Mouse (Mus musculus) hindbrain, embryonic 15.5 days (tissue): ENCODE data around the gene Grm7. TPM values are rescaled to one million over a fixed set of nuclear protein-coding genes. Genes with fewer than 3 reads are reported as not detected.

ENCODE experiments used
- ATAC-seq: fragments of 200-750 bp; cut with Nextera tagmentation; 2 replicates; pipeline ENCODE4 v1.8.0; 2017; ENCODE audit warnings: low read depth, moderate number of reproducible peaks, moderate TSS enrichment; ENCODE audit not compliant: low FRiP score
- H3K27ac ChIP-seq: fragments of 300-500 bp; sonication (generic); replicated peaks from 2 replicates; pipeline ENCODE4 v1.5.1; 2015; ENCODE audit warnings: mild to moderate bottlenecking, inconsistent platforms
- H3K27me3 ChIP-seq: fragments of 300-500 bp; sonication (generic); 2 replicates; pipeline ENCODE4 v1.6.1; 2015; ENCODE audit warnings: control low read depth, inconsistent platforms
- H3K36me3 ChIP-seq: fragments of 300-500 bp; sonication (generic); 2 replicates; pipeline ENCODE4 v1.6.1; 2015; ENCODE audit warnings: control low read depth, inconsistent platforms
- H3K4me1 ChIP-seq: fragments of 300-500 bp; sonication (generic); replicated peaks from 2 replicates; pipeline ENCODE4 v1.6.1; 2015; ENCODE audit warnings: control low read depth, inconsistent platforms
- H3K4me2 ChIP-seq: fragments of 300-500 bp; sonication (generic); 2 replicates; pipeline ENCODE4 v1.6.1; 2015; ENCODE audit warnings: moderate library complexity, mild to moderate bottlenecking, inconsistent platforms
- H3K4me3 ChIP-seq: fragments of 300-500 bp; sonication (generic); 2 replicates; pipeline ENCODE4 v1.5.1; 2015; ENCODE audit warnings: mild to moderate bottlenecking, inconsistent platforms
- H3K9ac ChIP-seq: fragments of 300-500 bp; sonication (generic); 2 replicates; pipeline ENCODE4 v1.6.1; 2015; ENCODE audit warnings: inconsistent platforms
- H3K9me3 ChIP-seq: fragments of 300-500 bp; sonication (generic); 2 replicates; pipeline ENCODE4 v1.6.1; 2016; ENCODE audit warnings: control low read depth, inconsistent platforms
- WGBS: fragments of 180-500 bp; shearing (Covaris S2); methylation state at CpG from one replicate; pipeline ENCODE4 v1.1.7; 2015; 5-methylcytosine and 5-hydroxymethylcytosine counted together
- polyA plus RNA-seq: library from polyadenylated mRNA; unstranded; fragments of >200 nt; fragmentation: Nextera tagmentation; extraction: Ambion mirVana; gene quantifications from 2 replicates; pipeline ENCODE4 v1.2.1, GENCODE M21; 2015

Gene Grm7
- polyA plus RNA-seq, 1 experiment from 2014 or later, result 40.2 TPM

DNA sequence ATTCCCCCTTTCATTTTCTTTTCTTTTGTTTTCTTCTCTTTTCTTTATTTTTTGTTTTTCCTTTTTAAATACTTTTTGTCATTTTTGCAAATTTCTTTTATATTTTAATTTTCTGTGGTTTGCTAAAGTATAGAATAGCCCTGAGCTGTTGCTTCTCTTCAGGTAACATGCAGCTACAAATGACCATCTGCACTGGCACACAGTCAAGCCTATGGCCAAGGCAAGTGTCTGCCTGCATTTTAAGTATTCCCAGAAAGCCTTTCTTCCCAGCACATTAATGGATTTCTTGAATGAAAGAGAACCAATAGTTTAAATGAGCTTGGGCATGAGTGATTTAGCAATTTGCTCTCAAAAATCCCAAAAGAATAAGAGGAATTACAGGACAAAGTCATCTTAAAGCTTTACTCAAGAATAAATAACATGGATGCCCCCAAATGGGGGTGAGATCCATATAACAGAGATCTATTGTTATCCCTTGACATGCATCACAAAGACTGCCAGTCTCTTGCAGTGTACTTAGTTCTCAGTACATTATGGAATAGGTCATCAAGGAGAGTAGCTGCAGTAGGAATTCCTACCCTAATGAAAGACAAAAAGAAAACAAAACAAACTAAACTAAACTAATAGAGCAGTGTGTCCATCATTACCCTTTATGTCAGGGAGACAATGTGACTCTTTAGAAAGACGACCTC is 865.5 kb downstream of the Grm7 start:
- no peaks in the 10 kb centered on the region for H3K27me3 ChIP-seq
- no peak for ATAC-seq
- WGBS, result 24% methylated on average over 1 of the region's 1 CpGs
- H3K9me3 ChIP-seq, result no peaks in the 10 kb centered on the region
- H3K36me3 ChIP-seq, result no peaks in the 10 kb centered on the region
- H3K4me2 ChIP-seq, result no peak overlapping the region
- H3K4me1 ChIP-seq, result peaks cover 7% of the 10 kb centered on the region; the same call in 1 of the 2 replicates
- no peak overlapping the region for H3K9ac ChIP-seq
- H3K27ac ChIP-seq, result no peak overlapping the region
- H3K4me3 ChIP-seq, result no peak overlapping the region

DNA sequence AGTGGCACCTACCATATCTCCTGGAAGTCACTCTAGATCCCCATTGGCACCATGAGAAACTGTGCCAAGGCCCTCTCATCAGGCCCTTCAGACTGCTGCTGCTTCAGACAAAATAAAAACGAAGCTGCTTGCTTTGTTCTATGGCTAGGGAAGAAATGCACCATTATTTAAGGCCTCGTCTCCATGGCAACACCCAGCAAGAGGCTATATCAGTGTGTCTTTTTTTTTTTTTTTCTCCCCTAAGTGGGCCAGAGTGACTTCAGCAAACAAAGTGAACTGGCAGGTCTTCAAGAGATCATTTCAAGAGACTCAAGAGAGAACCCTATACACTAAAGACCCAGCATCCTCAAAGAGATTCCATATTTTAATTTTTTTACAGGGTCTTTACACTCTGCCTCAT is 867.0 kb downstream of the Grm7 start:
- peak; percentile 51; the same call in 1 of the 2 replicates for ATAC-seq
- no peaks in the 10 kb centered on the region for H3K9me3 ChIP-seq
- no peak overlapping the region for H3K9ac ChIP-seq
- no peak overlapping the region for H3K27ac ChIP-seq
- H3K27me3 ChIP-seq, result no peaks in the 10 kb centered on the region
- 15% methylated on average over 2 of the region's 2 CpGs for WGBS
- no peak overlapping the region for H3K4me3 ChIP-seq
- no peak overlapping the region for H3K4me2 ChIP-seq
- no peaks in the 10 kb centered on the region for H3K36me3 ChIP-seq
- peaks cover 7% of the 10 kb centered on the region; the same call in 1 of the 2 replicates for H3K4me1 ChIP-seq

DNA sequence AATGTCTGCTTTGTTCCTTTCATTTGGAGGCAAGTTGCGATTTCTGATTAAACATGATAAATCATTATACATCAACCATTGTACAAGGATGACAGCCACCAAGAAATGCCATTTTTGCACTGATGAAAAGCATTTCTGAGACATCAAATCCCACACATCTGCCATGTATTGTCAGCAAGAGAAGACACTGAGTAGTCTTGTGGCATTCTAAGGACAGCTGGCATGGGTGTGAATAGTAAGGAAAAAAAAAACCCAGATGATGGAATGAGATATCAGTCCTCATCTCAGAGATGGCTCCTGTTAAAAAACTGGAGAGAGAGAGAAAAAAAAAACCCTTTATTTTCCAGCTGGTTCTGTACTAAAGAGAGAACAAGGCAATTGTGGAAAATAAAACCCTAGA is 875.8 kb downstream of the Grm7 start:
- no peaks in the 10 kb centered on the region for H3K36me3 ChIP-seq
- no peak overlapping the region for H3K4me2 ChIP-seq
- no peak overlapping the region for H3K9ac ChIP-seq
- ATAC-seq, result no peak
- no peaks in the 10 kb centered on the region for H3K4me1 ChIP-seq
- H3K4me3 ChIP-seq, result no peak overlapping the region
- 74% methylated on average over 1 of the region's 1 CpGs for WGBS
- H3K9me3 ChIP-seq, result no peaks in the 10 kb centered on the region
- H3K27ac ChIP-seq, result no peak overlapping the region
- no peaks in the 10 kb centered on the region for H3K27me3 ChIP-seq

DNA sequence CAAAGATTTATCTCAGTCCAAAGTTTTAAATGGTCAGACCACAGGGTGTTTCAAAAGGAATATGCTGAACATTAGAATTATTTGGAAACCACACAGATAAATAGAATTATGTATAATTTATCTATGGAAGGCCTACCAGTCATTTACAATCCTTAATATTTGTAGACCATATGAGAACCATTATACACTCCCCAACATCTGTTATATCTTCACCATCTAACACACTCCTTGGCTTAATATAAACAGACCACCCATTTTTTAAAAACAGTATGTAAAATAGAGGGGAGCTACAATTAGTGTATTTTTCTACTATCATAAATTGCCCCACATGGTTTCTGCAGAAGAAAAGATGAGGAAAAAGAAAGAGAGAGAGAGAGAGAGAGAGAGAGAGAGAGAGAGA is 876.7 kb downstream of the Grm7 start:
- ATAC-seq, result no peak
- Histone ChIP-seq H3K9me3 (no peaks in the 10 kb centered on the region), H3K4me3 (no peak overlapping the region), H3K27me3 (no peaks in the 10 kb centered on the region), H3K36me3 (no peaks in the 10 kb centered on the region), H3K9ac (no peak overlapping the region), H3K27ac (no peak overlapping the region), H3K4me1 (no peaks in the 10 kb centered on the region), H3K4me2 (no peak overlapping the region)

DNA sequence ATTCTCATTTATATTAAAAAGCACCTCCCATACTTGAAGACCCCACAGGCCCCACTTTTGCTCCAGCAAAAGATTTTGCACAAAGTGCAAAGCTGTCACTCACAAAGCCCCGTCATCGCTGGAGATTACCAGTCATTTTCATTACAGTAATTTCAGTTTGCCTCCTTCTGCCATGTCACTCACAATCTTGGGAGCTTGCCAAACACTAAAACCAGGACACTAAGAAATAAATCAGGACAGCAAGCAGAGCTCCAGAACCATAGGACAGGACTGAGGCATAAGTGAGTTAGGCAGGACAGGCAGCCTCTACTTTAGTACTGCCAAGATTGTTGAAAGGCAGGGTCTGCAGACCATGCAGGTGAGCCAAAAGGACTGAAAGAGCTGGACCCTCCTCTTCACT is 884.6 kb downstream of the Grm7 start:
- Histone ChIP-seq H3K4me1 (no peaks in the 10 kb centered on the region), H3K9ac (no peak overlapping the region), H3K36me3 (no peaks in the 10 kb centered on the region), H3K9me3 (no peaks in the 10 kb centered on the region), H3K27ac (no peak overlapping the region), H3K4me3 (no peak overlapping the region), H3K4me2 (no peak overlapping the region), H3K27me3 (no peaks in the 10 kb centered on the region)
- WGBS, result 57% methylated on average over 2 of the region's 2 CpGs
- no peak for ATAC-seq

DNA sequence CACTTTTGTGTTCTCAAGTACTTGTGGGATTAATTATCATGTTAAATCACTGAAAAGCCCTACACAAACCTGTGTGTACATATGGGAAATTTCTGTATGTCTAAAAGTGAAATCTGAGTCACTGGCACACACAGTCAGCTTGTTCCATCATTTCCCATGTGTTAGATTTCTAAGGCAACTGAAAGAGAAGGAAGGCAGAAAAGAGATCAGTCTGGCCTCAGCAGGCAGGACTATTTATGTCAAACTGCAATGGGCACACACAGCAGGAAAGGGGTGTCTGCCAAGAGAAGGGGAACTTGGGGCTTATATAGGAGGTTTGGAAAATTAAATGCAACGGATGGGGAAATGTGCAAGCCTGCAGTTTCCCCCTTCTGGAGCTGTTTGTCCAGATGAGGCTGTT is 913.2 kb downstream of the Grm7 start:
- Histone ChIP-seq H3K4me2 (no peak overlapping the region), H3K9me3 (no peaks in the 10 kb centered on the region), H3K4me1 (no peaks in the 10 kb centered on the region), H3K36me3 (no peaks in the 10 kb centered on the region), H3K27me3 (no peaks in the 10 kb centered on the region), H3K9ac (no peak overlapping the region), H3K4me3 (no peak overlapping the region), H3K27ac (no peak overlapping the region)
- no peak for ATAC-seq
- 36% methylated on average over 1 of the region's 1 CpGs for WGBS

DNA sequence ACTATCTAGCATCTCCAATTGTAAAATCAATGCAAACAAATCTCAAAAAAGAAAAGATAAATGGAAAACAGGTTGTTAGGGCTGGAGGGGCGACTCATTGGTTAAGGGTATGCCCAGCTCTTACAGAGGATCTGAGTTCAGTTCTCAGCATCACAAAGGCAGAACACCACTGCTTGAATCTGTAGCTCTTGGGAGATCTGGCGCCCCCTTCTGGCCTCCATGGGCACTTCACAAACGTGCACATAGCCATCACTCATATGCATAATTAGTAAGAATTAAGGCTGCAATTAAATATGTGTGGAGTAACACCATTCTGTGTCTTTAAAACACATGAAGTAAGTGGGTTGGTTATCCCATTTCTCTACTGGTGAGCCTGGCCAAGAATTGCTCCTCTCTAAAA is 914.1 kb downstream of the Grm7 start:
- Histone ChIP-seq H3K4me3 (no peak overlapping the region), H3K4me1 (no peaks in the 10 kb centered on the region), H3K27ac (no peak overlapping the region), H3K9me3 (no peaks in the 10 kb centered on the region), H3K36me3 (no peaks in the 10 kb centered on the region), H3K9ac (no peak overlapping the region), H3K27me3 (no peaks in the 10 kb centered on the region), H3K4me2 (no peak overlapping the region)
- ATAC-seq, result no peak
- WGBS, result 74% methylated on average over 3 of the region's 3 CpGs

DNA sequence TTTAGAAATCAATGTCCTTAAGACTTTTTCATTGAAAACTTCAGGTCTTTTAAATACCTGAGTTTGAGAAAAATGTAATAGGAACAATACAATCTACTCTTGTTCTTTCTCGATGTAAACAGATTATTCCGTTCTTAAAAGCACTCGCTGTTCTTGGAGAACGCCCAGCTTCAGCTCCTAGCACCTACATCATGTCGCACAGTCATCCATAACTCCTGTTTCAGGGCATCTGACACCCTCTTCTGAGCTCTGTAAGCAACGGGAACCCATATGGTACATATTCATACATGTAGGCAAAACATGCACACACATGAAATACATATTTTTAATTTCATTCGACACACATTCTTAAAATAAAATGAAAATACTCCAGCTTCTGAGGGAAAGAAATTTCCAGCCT is 916.0 kb downstream of the Grm7 start:
- no peaks in the 10 kb centered on the region for H3K9me3 ChIP-seq
- no peaks in the 10 kb centered on the region for H3K4me1 ChIP-seq
- H3K4me3 ChIP-seq, result no peak overlapping the region
- H3K36me3 ChIP-seq, result no peaks in the 10 kb centered on the region
- no peaks in the 10 kb centered on the region for H3K27me3 ChIP-seq
- no peak overlapping the region for H3K27ac ChIP-seq
- no peak overlapping the region for H3K9ac ChIP-seq
- 90% methylated on average over 7 of the region's 7 CpGs for WGBS
- no peak overlapping the region for H3K4me2 ChIP-seq
- no peak for ATAC-seq

DNA sequence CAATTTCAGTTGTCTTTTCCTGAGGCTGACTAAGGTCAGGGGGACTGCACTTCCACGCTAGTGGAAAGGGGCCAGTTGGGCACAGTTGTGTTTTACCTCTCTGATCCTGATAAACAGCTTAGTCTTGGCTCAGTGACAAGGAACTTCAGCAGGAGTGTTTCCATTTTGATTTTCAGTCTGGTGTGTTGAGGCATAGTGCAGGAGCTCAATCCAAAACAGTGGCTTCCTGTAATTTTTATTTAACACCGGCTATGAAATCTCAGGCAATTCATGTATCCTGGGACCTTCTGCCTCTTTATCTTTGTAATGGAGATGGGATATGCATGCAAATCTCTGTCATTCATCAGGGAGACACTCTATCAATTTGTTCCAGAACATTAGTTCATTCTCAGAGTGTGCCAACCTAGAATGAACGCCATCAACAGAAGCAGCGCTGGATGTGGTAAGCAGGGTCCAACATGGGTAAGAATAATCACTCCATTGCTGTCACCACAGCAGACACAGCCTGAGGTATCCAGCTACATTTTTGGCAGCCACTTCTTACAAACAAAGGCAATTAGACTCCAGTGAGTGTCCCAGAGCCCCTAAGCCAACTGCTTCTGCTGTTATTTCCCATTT is 926.2 kb downstream of the Grm7 start:
- no peaks in the 10 kb centered on the region for H3K27me3 ChIP-seq
- no peak overlapping the region for H3K4me3 ChIP-seq
- no peak overlapping the region for H3K4me2 ChIP-seq
- H3K9me3 ChIP-seq, result no peaks in the 10 kb centered on the region
- H3K4me1 ChIP-seq, result no peaks in the 10 kb centered on the region
- H3K9ac ChIP-seq, result no peak overlapping the region
- ATAC-seq, result peak; percentile 69
- H3K27ac ChIP-seq, result no peak overlapping the region
- no peaks in the 10 kb centered on the region for H3K36me3 ChIP-seq
- WGBS, result 48% methylated on average over 4 of the region's 4 CpGs

DNA sequence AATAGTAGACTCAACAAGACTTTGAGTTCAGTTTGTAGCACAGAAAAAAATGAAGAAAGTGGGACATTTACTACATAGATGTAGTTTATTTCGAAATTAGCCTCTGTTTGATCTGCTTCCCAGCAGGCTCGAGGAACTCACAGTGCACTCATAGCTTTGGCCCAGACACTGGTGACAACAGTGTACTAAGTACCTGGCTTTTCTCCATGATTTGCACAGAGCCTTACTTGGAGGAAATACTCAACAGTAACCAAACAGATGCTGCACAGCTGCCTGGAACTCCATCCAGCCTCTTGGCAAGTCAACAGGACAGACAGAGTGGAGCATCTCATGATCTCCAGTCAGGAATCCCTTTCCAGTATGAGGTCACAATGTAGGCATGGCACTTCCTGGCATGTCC is 939.5 kb downstream of the Grm7 start:
- Histone ChIP-seq H3K4me3 (no peak overlapping the region), H3K9me3 (no peaks in the 10 kb centered on the region), H3K9ac (no peak overlapping the region), H3K4me1 (no peaks in the 10 kb centered on the region), H3K4me2 (no peak overlapping the region), H3K36me3 (no peaks in the 10 kb centered on the region), H3K27ac (no peak overlapping the region), H3K27me3 (no peaks in the 10 kb centered on the region)
- 79% methylated on average over 2 of the region's 2 CpGs for WGBS
- no peak for ATAC-seq

DNA sequence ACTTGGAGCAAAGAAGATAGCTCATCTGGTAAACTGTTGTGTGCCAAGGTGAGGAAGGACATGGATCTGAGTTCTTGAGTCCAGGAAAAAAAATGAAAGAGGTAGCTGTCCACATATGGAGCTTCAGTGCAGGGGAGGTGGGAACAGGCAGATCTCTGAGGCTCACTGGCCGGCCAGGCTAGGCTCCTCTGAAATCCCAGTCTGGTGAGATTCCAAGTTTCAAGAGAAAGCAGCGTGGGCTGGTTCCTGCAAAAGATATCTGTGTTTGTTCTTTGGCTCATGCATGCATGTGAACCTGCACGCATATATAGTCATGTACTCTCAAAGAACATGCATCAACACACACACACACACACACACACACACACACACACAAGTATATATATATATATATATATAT is 942.2 kb downstream of the Grm7 start:
- ATAC-seq, result no peak
- no peak overlapping the region for H3K9ac ChIP-seq

DNA sequence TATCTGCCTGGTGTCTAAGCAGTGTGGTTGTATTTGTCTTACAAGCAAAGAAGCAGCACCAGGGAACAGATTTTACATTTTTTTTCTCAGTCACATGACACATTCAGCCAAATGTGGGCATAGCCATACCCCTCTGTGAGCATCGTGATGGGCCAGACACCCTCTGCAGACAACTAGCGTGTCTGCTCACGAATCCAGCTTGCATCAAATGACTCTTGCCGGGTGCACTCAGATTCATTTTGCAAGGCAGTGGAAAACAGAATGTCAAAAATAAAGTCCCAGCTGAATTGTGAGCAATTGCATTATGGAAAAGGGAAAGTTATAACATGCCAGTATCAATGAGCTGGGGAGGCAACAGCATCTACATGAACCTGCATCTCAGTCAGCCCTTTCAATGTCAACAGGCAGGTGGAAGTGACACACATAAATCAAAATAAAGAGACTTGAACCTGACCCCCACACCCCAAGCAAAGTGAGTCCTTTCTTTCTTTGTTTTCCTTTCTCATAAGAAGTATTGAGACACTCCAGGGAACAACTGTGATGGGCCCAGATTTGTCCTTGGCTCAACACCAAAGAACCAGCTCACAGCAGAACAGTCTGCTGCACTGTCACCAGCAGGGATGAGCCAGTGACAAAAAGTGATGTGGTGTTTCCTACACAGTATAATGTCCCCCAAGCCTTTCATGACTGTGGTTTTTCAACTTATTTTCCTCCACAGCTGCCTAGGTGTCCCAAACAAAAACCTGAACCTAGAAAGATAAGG is 956.7 kb downstream of the Grm7 start:
- Histone ChIP-seq H3K4me1 (no peaks in the 10 kb centered on the region), H3K9me3 (no peaks in the 10 kb centered on the region), H3K36me3 (no peaks in the 10 kb centered on the region), H3K4me2 (no peak overlapping the region), H3K27ac (no peak overlapping the region), H3K9ac (no peak overlapping the region), H3K27me3 (no peaks in the 10 kb centered on the region), H3K4me3 (no peak overlapping the region)
- no peak for ATAC-seq
- 76% methylated on average over 4 of the region's 4 CpGs for WGBS

More for the DNA sequence above, 942.2 kb downstream of the Grm7 start:
- Histone ChIP-seq H3K4me3 (no peak overlapping the region), H3K27ac (no peak overlapping the region), H3K27me3 (no peaks in the 10 kb centered on the region), H3K36me3 (no peaks in the 10 kb centered on the region), H3K9me3 (no peaks in the 10 kb centered on the region), H3K4me1 (no peaks in the 10 kb centered on the region), H3K4me2 (no peak overlapping the region)
- 93% methylated on average over 3 of the region's 3 CpGs for WGBS
